Mouse (Mus musculus): ENCODE data around the gene Pex10. TPM values are rescaled to one million over a fixed set of nuclear protein-coding genes. Genes with fewer than 3 reads are reported as not detected.

The Pex10 gene
- polyA plus RNA-seq, 1 experiment from 2014 or later, result 9.7 TPM

GRCm38 (mm10) chr4:155117396-155117978 is 50.7 kb downstream of the Pex10 start:
- 84% methylated on average over 6 of the region's 6 CpGs for WGBS

DNA sequence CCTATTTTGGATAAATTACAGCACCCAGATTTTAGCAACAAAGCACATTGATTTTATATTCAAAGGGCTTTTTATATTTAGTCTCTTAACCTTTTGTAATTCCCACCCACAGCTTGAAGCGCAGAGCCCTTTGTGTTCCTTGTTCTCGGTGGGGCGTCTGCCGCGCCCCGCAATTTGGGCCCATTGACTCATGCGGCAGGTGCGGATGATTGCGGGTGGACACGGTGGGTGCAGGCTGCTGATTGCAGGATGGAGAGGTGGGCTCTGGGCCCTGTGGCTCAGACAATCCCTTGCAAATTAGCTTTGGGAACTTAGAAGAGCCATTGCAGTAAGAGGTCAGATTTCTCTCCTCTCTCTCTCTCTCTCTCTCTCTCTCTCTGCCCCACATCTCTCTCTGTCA is 51.5 kb downstream of the Pex10 start:
- H3K27me3 ChIP-seq (ENCODE audit: control insufficient read depth, insufficient read depth, low read length), result no peaks in the 10 kb centered on the region
- no peak overlapping the region for H3K27ac ChIP-seq (ENCODE audit: low read depth, low read length)
- H3K36me3 ChIP-seq (ENCODE audit: control insufficient read depth, insufficient read depth, low read length), result no peaks in the 10 kb centered on the region
- DNase-seq (ENCODE audit: low spot score, missing footprints) (no peak), ATAC-seq (ENCODE audit: low FRiP score) (no peak)
- H3K4me3 ChIP-seq (ENCODE audit: low read depth, low read length), result no peak overlapping the region
- no peaks in the 10 kb centered on the region for H3K9me3 ChIP-seq (ENCODE audit: control insufficient read depth, low read length)
- WGBS, result 76% methylated on average over 10 of the region's 10 CpGs
- H3K4me2 ChIP-seq, result no peak overlapping the region
- H3K9ac ChIP-seq (ENCODE audit: low read length), result no peak overlapping the region
- peaks cover 7% of the 10 kb centered on the region; the same call in 1 of the 2 replicates for H3K4me1 ChIP-seq (ENCODE audit: control insufficient read depth, insufficient read depth, low read length)

More at GRCm38 (mm10) chr4:155117396-155117978, 50.7 kb downstream of the Pex10 start:
- Histone ChIP-seq H3K27ac (ENCODE audit: low read depth, low read length) (no peak overlapping the region), H3K4me2 (no peak overlapping the region), H3K4me3 (ENCODE audit: low read depth, low read length) (no peak overlapping the region), H3K9me3 (ENCODE audit: control insufficient read depth, low read length) (no peaks in the 10 kb centered on the region), H3K27me3 (ENCODE audit: control insufficient read depth, insufficient read depth, low read length) (no peaks in the 10 kb centered on the region), H3K4me1 (ENCODE audit: control insufficient read depth, insufficient read depth, low read length) (peaks cover 4% of the 10 kb centered on the region; the same call in 1 of the 2 replicates), H3K9ac (ENCODE audit: low read length) (no peak overlapping the region), H3K36me3 (ENCODE audit: control insufficient read depth, insufficient read depth, low read length) (no peaks in the 10 kb centered on the region)
- DNase-seq (ENCODE audit: low spot score, missing footprints) (no peak), ATAC-seq (ENCODE audit: low FRiP score) (no peak)

DNA sequence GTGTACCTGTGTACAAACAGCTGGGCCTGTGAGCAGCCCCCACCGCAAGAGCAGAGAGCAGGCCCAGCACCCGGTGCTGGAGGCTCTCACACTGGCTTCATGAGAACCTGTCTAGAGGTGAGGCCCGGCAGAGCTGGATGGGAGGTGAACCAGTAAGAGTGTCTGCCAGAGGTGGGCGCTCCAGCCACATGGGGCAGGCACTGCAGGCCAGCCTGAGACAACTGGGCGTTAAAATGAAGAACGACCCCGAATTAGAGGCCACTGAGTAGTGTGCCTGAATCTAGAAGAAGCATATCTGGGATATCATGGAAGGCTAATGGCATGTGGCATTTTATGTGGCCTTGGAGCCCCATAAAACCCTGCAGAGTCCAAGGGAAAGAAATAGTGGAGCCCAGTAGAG is 53.2 kb downstream of the Pex10 start:
- 89% methylated on average over 7 of the region's 7 CpGs for WGBS
- DNase-seq (ENCODE audit: low spot score, missing footprints) (no peak), ATAC-seq (ENCODE audit: low FRiP score) (no peak)
- no peaks in the 10 kb centered on the region for H3K27me3 ChIP-seq (ENCODE audit: control insufficient read depth, insufficient read depth, low read length)
- no peaks in the 10 kb centered on the region for H3K36me3 ChIP-seq (ENCODE audit: control insufficient read depth, insufficient read depth, low read length)
- no peak overlapping the region for H3K4me3 ChIP-seq (ENCODE audit: low read depth, low read length)
- H3K27ac ChIP-seq (ENCODE audit: low read depth, low read length), result no peak overlapping the region
- H3K9ac ChIP-seq (ENCODE audit: low read length), result no peak overlapping the region
- H3K9me3 ChIP-seq (ENCODE audit: control insufficient read depth, low read length), result no peaks in the 10 kb centered on the region
- peaks cover 7% of the 10 kb centered on the region; the same call in 1 of the 2 replicates for H3K4me1 ChIP-seq (ENCODE audit: control insufficient read depth, insufficient read depth, low read length)
- H3K4me2 ChIP-seq, result no peak overlapping the region

GRCm38 (mm10) chr4:155120583-155120982 is 53.8 kb downstream of the Pex10 start:
- peaks cover 7% of the 10 kb centered on the region; the same call in 1 of the 2 replicates for H3K4me1 ChIP-seq (ENCODE audit: control insufficient read depth, insufficient read depth, low read length)
- H3K36me3 ChIP-seq (ENCODE audit: control insufficient read depth, insufficient read depth, low read length), result no peaks in the 10 kb centered on the region
- no peak overlapping the region for H3K4me3 ChIP-seq (ENCODE audit: low read depth, low read length)
- no peaks in the 10 kb centered on the region for H3K27me3 ChIP-seq (ENCODE audit: control insufficient read depth, insufficient read depth, low read length)
- DNase-seq (ENCODE audit: low spot score, missing footprints) (no peak), ATAC-seq (ENCODE audit: low FRiP score) (no peak)
- H3K9ac ChIP-seq (ENCODE audit: low read length), result no peak overlapping the region
- H3K9me3 ChIP-seq (ENCODE audit: control insufficient read depth, low read length), result no peaks in the 10 kb centered on the region
- H3K4me2 ChIP-seq, result no peak overlapping the region
- 85% methylated on average over 5 of the region's 5 CpGs for WGBS
- no peak overlapping the region for H3K27ac ChIP-seq (ENCODE audit: low read depth, low read length)

DNA sequence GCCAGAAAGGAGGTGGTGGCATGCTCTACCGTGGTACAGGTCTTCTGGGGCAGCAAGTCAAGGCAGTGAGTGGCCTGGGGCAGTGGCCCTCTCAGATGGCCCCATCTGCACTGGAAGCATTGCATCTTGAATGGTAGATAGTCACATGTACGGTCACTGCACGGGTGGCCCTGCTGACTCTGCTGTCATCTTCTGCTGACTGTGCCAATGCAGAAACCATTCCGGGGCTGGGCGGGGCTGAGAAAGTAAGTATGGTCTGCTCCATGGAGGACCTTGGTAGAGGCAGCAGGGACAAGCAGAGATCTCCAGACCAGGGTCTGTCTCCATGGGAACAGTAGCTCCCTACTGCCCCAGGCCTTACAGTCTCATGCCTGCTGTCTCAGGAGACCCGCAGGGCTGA is 54.4 kb downstream of the Pex10 start:
- 93% methylated on average over 6 of the region's 6 CpGs for WGBS
- Histone ChIP-seq H3K4me1 (ENCODE audit: control insufficient read depth, insufficient read depth, low read length) (peaks cover 7% of the 10 kb centered on the region; the same call in 1 of the 2 replicates), H3K4me2 (no peak overlapping the region), H3K9me3 (ENCODE audit: control insufficient read depth, low read length) (no peaks in the 10 kb centered on the region), H3K27me3 (ENCODE audit: control insufficient read depth, insufficient read depth, low read length) (no peaks in the 10 kb centered on the region), H3K27ac (ENCODE audit: low read depth, low read length) (no peak overlapping the region), H3K36me3 (ENCODE audit: control insufficient read depth, insufficient read depth, low read length) (no peaks in the 10 kb centered on the region), H3K9ac (ENCODE audit: low read length) (no peak overlapping the region), H3K4me3 (ENCODE audit: low read depth, low read length) (no peak overlapping the region)
- no peak for DNase-seq (ENCODE audit: low spot score, missing footprints)
- no peak for ATAC-seq (ENCODE audit: low FRiP score)

Other genes with a start within 250 kb of the Pex10 start
- 0.25 and 0.31 TPM in 2 replicates for gene Ttc34, start 229.6 kb upstream of the Pex10 start, polyA plus RNA-seq (2014; fragmentation: Nextera tagmentation; extraction: Ambion mirVana)
- gene Mmel1, start 197.4 kb upstream of the Pex10 start, polyA plus RNA-seq (2014; fragmentation: Nextera tagmentation; extraction: Ambion mirVana), result 0.29 and 0.56 TPM in 2 replicates
- 39.6 and 41.8 TPM in 2 replicates for gene Fam213b, start 167.9 kb upstream of the Pex10 start, polyA plus RNA-seq (2014; fragmentation: Nextera tagmentation; extraction: Ambion mirVana)
- gene Tnfrsf14, start 138.5 kb upstream of the Pex10 start, polyA plus RNA-seq (2014; fragmentation: Nextera tagmentation; extraction: Ambion mirVana), result 0.93 and 1.2 TPM in 2 replicates
- gene Hes5, start 106.1 kb upstream of the Pex10 start, polyA plus RNA-seq (2014; fragmentation: Nextera tagmentation; extraction: Ambion mirVana), result 456 and 535 TPM in 2 replicates
- gene Pank4, start 102.9 kb upstream of the Pex10 start, polyA plus RNA-seq (2014; fragmentation: Nextera tagmentation; extraction: Ambion mirVana), result 37.0 and 40.4 TPM in 2 replicates
- gene Plch2, start 10.2 kb upstream of the Pex10 start, polyA plus RNA-seq (2014; fragmentation: Nextera tagmentation; extraction: Ambion mirVana), result 0.81 and 0.85 TPM in 2 replicates
- 152 and 162 TPM in 2 replicates for gene Rer1, start 19.4 kb downstream of the Pex10 start, polyA plus RNA-seq (2014; fragmentation: Nextera tagmentation; extraction: Ambion mirVana)
- 4.1 and 5.1 TPM in 2 replicates for gene Morn1, start 19.6 kb downstream of the Pex10 start, polyA plus RNA-seq (2014; fragmentation: Nextera tagmentation; extraction: Ambion mirVana)
- 12.7 and 13.6 TPM in 2 replicates for gene Ski, start 155.6 kb downstream of the Pex10 start, polyA plus RNA-seq (2014; fragmentation: Nextera tagmentation; extraction: Ambion mirVana)
- gene Faap20, start 182.8 kb downstream of the Pex10 start, polyA plus RNA-seq (2014; fragmentation: Nextera tagmentation; extraction: Ambion mirVana), result 101 and 110 TPM in 2 replicates